Mouse (Mus musculus): Measurements from ENCODE around the gene Slc5a10.
"Not testable (repeated sequence)": the region's sequence is repeated elsewhere in the genome, so short reads cannot be mapped to it uniquely, and the experiment has no call there.

Gene Slc5a10

DNA sequence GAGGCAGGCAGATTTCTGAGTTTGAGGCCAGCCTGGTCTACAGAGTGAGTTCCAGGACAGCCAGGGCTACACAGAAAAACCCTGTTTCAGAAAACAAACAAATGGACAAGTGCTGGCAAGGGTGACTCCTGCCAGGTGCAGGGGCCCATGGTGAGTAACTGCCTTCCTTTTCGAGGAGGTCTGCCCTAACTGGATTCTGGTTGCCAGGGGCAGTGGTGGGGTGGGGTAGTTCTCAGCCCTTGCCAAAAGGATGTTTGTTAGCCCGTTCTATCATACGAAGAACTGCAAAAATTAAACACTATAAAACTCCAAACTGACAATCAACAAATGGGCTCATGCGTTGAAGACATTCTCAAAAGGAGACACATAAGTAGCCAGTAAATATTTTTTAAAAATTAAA is 71.0 kb downstream of the Slc5a10 start:
- no peak for DNase-seq (ENCODE audit: low spot score in 2 of 2)

GRCm38 (mm10) chr11:61649163-61649580 is 71.5 kb downstream of the Slc5a10 start:
- DNase-seq (ENCODE audit: low spot score in 2 of 2): no peak

DNA sequence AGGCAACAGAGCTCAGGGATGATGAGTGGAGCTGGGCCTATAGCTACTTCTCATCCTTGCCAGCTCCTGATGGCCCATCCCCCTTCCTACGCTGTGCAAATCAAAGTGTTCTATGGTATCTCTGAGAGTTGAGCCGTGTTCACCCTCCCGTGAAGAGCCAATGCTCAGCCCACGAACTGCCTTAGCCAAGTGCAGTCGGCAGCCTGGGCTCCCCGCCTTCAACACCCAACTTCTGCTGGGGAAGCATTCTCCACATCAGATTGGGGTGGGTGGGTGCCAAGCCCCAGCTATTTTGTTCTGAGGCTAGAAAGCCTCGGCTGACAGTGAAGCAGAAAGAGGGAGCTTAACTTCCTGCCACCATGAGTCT is 71.9 kb downstream of the Slc5a10 start:
- no peak for DNase-seq (ENCODE audit: low spot score in 2 of 2)

DNA sequence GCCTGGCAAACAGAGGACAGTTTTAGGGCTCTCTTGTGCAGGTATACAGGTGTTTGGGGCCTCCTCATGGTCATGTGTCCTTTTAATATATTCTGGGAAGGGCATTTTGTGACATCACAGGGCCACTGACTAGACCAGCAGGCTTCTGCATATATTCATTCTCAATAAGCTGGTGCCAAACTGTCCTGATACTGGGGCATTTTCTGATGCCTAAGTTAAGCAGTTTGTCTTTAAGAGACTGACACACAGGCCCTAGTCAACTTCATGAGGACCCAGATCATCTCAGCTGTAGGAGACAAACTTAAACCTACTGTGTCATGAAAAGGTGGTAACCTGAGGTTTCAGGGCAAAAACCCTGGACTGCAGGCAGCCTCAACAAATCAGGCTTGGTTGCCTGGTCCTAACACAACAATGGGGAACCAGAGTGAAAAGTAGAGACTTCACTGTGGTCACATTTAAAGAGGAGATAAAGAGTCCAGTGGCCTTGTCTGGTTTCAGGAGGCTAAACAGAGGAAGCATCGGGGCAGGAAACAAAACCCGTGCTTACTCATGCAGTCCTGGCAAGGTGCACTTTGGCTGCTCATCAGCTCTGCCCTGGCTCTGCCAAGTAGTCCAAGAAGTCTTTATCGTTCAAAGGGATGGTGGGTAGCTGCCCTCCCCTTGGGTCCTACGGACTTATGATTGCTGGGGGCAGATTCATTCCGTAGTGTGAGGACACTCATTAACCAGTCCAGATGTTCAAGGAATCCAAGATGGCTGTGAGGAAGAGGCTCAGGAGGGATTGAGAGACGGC is 72.5 kb downstream of the Slc5a10 start:
- DNase-seq (ENCODE audit: low spot score in 2 of 2): peak in 1 of 2 experiments; percentile 11

GRCm38 (mm10) chr11:61647110-61647910 is 73.3 kb downstream of the Slc5a10 start:
- no peak for DNase-seq (ENCODE audit: low spot score in 2 of 2)

- DNase-seq (ENCODE audit: low spot score in 2 of 2): no peak
These were observed 74.1 kb downstream of the Slc5a10 start for GRCm38 (mm10) chr11:61646499-61647039.

DNA sequence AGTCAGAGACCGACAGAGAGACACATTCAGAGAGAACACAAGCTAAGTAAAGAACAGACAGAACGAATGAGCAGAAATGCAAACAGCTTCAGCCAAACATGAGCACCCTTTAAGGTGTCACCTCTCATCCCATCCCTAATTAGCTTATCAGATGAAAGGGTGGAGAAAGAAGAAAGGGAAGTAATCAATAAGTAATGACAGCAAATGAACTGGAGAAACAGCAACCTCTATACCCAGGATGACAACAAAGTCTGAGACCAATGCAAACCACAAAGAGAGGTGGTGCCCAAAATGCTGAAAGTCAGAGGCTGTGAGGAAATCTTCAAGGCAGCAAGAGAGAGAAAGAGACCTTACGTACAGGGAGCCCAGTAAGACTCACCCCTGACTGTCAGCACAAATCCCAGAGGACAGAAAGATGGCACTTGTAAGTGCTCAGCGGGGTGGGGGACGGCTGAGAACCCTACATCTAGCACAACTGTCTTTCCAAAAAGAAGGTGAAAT is 75.2 kb downstream of the Slc5a10 start:
- DNase-seq (ENCODE audit: low spot score in 2 of 2): no peak

- peak; percentile 32 to 48 for DNase-seq (ENCODE audit: low spot score in 2 of 2)
These were observed 75.9 kb downstream of the Slc5a10 start for GRCm38 (mm10) chr11:61644576-61645326.

DNA sequence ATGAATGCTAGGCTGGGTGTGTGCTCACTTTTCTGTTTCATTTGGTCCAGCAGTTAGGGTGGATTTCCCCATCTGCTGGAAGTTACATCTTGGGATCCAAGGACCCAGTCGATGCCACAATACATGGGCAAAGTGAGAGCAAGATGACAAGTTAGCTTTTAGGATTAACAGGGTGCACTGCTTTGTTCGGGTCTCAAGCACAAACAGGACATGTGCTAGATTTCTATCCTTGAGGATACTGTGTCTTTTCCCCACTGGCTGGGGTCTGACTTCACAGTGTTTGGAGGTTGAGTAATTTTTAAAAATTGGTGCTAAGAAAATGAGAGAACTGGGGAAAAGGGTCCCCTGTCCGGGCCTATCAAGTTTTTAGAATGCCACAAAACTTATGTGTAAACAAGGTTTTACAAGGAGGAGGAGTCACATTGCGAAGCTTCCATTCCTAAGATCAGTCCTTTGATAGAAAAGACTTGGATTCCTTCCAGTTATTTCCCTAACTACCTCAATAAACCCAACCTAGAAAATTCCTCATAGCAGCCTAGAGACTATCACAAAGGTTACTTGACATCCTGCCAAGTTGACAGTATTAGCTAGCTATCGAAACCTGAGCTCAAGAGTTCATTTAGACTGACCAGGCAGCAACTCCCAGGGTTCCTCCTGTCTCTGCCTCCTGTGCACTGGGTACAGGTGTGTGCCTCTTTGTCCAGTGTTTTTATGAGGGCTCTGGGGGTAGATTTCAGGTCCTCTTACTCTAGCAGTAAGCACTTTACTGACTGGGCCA is 77.3 kb downstream of the Slc5a10 start:
- DNase-seq (ENCODE audit: low spot score in 2 of 2): no peak

- no peak for DNase-seq (ENCODE audit: low spot score in 2 of 2)
These were observed 78.5 kb downstream of the Slc5a10 start for GRCm38 (mm10) chr11:61642106-61642505.

DNA sequence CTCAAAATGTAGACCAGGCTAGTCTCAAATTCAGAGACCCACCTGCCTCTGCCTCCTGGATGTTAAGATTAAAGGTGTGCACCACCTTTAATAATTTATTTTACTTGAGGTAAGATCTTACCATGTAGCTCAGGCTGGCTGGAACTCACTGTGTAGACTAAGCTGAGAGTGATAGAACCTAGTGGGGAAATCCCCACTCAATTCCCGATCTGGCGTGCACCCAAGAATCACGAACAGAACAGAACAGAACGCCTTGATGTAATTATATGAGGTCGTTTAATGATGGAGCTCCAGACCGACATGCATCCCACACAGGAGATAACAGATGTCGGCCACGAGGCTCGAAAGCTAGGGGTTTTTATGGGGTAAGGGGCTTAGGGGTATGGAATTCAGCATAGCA is 80.0 kb downstream of the Slc5a10 start:
- DNase-seq (ENCODE audit: low spot score in 2 of 2): not testable (repeated sequence)

GRCm38 (mm10) chr11:61639601-61640177 is 80.9 kb downstream of the Slc5a10 start:
- no peak for DNase-seq (ENCODE audit: low spot score in 2 of 2)

DNA sequence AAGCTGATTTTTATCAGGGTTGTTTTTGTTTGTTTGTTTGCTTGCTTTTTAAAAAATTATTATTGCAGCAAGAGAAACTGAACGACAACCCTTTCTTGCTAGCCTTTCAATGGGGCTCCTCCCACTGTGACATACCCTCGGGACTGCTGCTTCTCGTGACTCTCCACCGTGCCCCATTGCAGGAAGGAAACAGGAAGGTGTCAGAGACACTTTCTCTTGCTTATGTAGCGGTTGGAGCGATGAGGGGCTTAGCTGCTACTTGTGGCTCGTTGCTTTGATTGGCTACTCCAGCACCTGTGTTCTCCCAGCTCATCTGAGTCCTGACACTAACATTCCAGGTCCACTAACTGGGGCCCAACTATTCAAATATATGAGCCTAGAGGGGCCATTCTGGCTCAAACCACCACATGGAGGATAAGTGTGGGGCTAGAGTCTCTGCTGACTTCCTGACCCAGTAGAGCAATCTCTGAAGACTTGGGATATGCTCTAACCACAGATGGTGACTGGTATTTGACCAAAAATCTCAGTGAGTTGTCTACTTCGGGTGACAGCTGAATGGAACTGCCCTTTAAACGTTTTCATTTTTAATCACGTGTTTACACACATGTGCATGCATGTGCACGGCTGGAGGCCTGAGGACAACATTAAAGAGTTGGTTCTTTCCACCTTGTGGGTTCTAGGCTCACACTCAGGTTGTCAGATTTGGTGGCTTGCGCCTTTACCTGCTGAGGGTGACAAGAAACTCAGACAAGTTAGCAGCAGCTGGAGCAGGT is 81.7 kb downstream of the Slc5a10 start:
- DNase-seq (ENCODE audit: low spot score in 2 of 2): no peak

DNA sequence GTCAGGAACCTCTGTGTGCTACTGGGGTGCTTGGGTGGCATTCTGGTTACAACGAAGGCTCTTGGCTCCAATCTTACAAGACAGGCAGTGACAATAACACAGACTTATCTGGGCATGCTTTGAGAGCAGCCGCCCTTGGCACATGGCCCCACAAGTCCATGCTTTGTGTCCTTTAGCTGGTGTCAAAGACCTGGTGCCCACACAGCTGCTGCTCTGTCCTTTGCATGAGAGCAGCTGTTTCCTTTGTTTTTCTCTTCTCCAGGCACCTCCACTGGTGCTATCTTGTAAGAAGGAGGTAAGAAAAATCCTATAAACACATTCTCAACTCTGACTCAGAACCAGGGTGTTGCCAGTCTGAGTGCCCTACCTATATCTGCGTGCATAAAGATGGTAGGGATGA is 82.8 kb downstream of the Slc5a10 start:
- DNase-seq (ENCODE audit: low spot score in 2 of 2): no peak

GRCm38 (mm10) chr11:61637413-61637812 is 83.2 kb downstream of the Slc5a10 start:
- no peak for DNase-seq (ENCODE audit: low spot score in 2 of 2)

GRCm38 (mm10) chr11:61636309-61636708 is 84.3 kb downstream of the Slc5a10 start:
- not testable (repeated sequence) for DNase-seq (ENCODE audit: low spot score in 2 of 2)

- DNase-seq (ENCODE audit: low spot score in 2 of 2): no peak
These were observed 91.0 kb downstream of the Slc5a10 start for GRCm38 (mm10) chr11:61629621-61630020.

GRCm38 (mm10) chr11:61626509-61626908 is 94.1 kb downstream of the Slc5a10 start:
- no peak for DNase-seq (ENCODE audit: low spot score in 2 of 2)

- DNase-seq (ENCODE audit: low spot score in 2 of 2): no peak
These were observed 95.5 kb downstream of the Slc5a10 start for GRCm38 (mm10) chr11:61625136-61625535.

All from heart, adult 9 months (tissue).